Mouse (Mus musculus): ENCODE data around the gene Muc5ac.

The Muc5ac gene

DNA sequence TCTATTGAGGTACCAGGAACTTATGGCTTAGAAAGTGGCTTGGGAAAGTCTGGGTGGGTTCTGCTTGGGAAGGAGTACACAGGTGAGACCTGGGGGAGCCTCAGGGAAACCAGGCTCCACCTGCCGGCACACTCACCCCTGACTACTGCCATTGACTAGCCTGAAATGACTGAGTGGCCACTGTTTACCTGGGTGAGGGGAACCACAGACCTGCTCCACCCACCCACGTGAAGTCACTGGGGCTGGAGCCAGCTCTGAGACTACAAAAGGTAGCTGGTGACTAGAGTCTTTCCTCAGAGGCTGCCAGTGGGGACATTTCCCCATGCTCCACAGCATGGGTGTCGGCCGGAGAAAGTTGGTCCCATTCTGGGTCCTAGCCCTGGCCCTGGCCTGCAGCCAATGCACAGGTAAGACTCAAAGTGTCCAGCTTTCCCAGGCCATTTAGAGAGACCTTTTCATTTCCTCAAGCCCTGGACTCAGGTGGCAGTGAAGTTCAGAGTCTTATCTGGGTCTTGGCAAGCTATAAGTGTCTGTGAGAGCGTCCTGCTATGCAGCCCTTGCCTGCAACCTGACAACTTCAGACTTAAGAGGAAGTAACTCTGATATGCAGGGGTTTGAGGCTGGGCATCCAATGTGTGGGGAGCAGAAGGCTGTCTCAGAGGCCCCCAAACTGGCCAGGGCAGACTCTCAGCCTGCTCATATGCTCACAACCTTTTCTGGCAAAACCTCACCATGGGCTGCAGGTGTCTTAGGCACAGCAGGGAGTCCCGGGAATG is at the start of gene Muc5ac:
Gene Muc5ac (plus strand): TSS at position 296 of the 776 bp plus-strand sequence.
- no peak for TF ChIP-seq CTCF (conservative IDR thresholded peaks at IDR 0.05; ENCODE audit: low read length)
- no peak for TF ChIP-seq NANOG (IDR thresholded peaks at IDR 0.05; ENCODE audit: borderline replicate concordance, low read length)
- TF ChIP-seq POU5F1 (IDR thresholded peaks at IDR 0.05; ENCODE audit: borderline replicate concordance, low read length): no peak
- H3K9me3 ChIP-seq (ENCODE audit: low read length): no peaks in the 10 kb centered on the region
- H3K4me3 ChIP-seq (replicated peaks; ENCODE audit: low read length): no peak within 1 kb of the TSS
- no peaks in the 10 kb centered on the region for H3K27me3 ChIP-seq (ENCODE audit: insufficient read depth, low read length)
- no peaks in the 10 kb centered on the region for H3K4me1 ChIP-seq (replicated peaks; ENCODE audit: low read depth, low read length)
- H3K36me3 ChIP-seq (ENCODE audit: insufficient read depth, low read length): no peaks in the 10 kb centered on the region

DNA sequence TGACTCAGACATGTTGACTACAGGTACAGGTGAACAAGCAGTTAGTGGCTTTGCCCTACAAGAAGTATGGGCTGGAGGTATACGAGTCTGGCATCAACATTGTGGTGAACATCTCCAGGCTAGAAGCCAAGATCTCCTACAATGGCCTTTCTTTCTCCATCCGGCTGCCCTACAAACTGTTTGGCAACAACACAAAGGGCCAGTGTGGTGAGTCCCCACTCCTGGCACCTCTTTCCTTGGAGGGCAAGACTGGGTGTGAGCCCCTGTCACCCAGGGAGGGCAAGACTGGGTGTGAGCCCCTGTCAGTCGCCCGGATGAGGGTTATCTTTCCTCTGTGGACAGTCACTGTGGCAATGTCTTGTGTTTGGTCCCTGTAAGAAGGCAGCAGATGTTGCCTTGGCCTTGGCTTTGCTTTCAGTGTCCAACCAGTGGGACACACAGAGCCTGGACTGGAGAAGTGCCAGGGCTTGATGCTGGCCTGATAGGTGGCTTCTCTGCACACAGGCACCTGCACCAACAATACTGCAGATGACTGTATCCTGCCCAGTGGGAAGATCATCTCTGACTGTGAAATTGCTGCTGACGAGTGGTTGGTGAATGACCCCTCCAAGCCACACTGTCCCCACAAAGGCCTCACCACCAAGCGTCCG is 41.2 kb upstream of the Muc5ac start:
- H3K9me3 ChIP-seq (ENCODE audit: low read length): peaks cover 4% of the 10 kb centered on the region; the same call in 1 of the 2 replicates
- no peak overlapping the region for H3K4me3 ChIP-seq (replicated peaks; ENCODE audit: low read length)
- H3K27me3 ChIP-seq (ENCODE audit: insufficient read depth, low read length): no peaks in the 10 kb centered on the region
- H3K4me1 ChIP-seq (replicated peaks; ENCODE audit: low read depth, low read length): no peaks in the 10 kb centered on the region
- TF ChIP-seq POU5F1 (IDR thresholded peaks at IDR 0.05; ENCODE audit: borderline replicate concordance, low read length) (no peak), NANOG (IDR thresholded peaks at IDR 0.05; ENCODE audit: borderline replicate concordance, low read length) (no peak), CTCF (conservative IDR thresholded peaks at IDR 0.05; ENCODE audit: low read length) (no peak)
- H3K36me3 ChIP-seq (ENCODE audit: insufficient read depth, low read length): no peaks in the 10 kb centered on the region

DNA sequence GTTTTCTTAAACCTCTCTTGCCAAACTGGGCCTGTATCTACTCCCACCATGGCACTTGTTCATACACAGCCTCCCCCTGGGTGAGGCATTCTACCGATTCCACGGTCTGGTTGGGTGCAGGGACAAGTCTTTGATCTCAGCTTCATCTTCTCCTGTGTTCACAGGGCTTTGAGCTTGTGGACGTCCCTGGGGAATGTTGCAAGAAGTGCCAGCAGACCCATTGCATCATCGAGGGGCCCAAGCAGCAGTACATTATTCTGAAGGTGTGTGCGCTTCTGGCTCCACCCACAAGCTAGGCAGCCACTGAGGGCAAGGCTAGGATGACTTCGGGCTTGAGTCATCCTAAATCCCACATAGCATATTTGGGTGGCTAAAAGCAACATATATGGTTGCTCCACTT is 36.3 kb upstream of the Muc5ac start:
- Histone ChIP-seq H3K27me3 (ENCODE audit: insufficient read depth, low read length) (no peaks in the 10 kb centered on the region), H3K36me3 (ENCODE audit: insufficient read depth, low read length) (no peaks in the 10 kb centered on the region), H3K4me1 (replicated peaks; ENCODE audit: low read depth, low read length) (no peaks in the 10 kb centered on the region), H3K4me3 (replicated peaks; ENCODE audit: low read length) (no peak overlapping the region), H3K9me3 (ENCODE audit: low read length) (no peaks in the 10 kb centered on the region)
- no peak for TF ChIP-seq NANOG (IDR thresholded peaks at IDR 0.05; ENCODE audit: borderline replicate concordance, low read length)
- no peak for TF ChIP-seq CTCF (conservative IDR thresholded peaks at IDR 0.05; ENCODE audit: low read length)
- no peak for TF ChIP-seq POU5F1 (IDR thresholded peaks at IDR 0.05; ENCODE audit: borderline replicate concordance, low read length)

DNA sequence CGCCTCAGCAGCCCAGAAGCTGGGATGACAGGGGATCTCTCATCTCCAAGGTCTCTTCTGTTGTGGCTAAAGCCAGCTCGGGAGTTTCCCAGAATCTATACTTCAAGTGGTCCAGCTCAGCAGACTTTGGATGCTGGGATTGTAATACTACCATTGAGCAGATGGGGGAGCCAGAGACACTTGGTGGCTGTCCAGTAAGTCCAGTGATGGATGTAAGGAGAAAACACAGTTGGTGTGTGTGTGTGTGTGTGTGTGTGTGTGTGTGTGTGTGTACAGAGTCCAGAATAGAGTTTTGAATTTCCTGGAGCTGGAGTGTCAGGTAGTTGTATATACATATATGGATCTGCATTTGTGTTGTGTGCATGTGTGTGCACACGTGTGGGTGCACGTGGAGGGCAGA is 32.9 kb upstream of the Muc5ac start:
- Histone ChIP-seq H3K4me1 (replicated peaks; ENCODE audit: low read depth, low read length) (no peaks in the 10 kb centered on the region), H3K4me3 (replicated peaks; ENCODE audit: low read length) (no peak overlapping the region), H3K9me3 (ENCODE audit: low read length) (no peaks in the 10 kb centered on the region), H3K36me3 (ENCODE audit: insufficient read depth, low read length) (no peaks in the 10 kb centered on the region), H3K27me3 (ENCODE audit: insufficient read depth, low read length) (no peaks in the 10 kb centered on the region)
- TF ChIP-seq NANOG (IDR thresholded peaks at IDR 0.05; ENCODE audit: borderline replicate concordance, low read length) (no peak), CTCF (conservative IDR thresholded peaks at IDR 0.05; ENCODE audit: low read length) (peak; percentile 87), POU5F1 (IDR thresholded peaks at IDR 0.05; ENCODE audit: borderline replicate concordance, low read length) (no peak)

DNA sequence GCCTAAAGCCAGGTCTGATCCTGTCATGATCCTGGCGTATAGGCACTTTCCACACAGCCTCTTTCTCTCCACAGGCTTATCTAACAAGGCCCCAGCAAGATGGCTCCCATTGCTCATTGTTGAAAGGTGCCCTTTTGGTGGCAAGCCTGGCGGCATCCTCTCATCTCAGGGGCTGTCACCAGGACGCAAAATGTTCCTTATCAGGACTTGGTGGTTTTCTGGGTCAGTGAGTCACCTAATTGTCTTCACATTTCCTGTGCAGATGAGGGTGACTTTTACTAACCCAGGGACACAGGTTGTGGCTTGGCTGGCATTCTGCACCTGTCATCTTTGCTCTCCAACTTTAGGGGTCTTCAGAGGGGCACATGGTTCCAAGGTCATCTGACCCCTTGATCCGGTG is 30.5 kb upstream of the Muc5ac start:
- H3K9me3 ChIP-seq (ENCODE audit: low read length): no peaks in the 10 kb centered on the region
- TF ChIP-seq POU5F1 (IDR thresholded peaks at IDR 0.05; ENCODE audit: borderline replicate concordance, low read length) (no peak), CTCF (conservative IDR thresholded peaks at IDR 0.05; ENCODE audit: low read length) (no peak), NANOG (IDR thresholded peaks at IDR 0.05; ENCODE audit: borderline replicate concordance, low read length) (no peak)
- no peaks in the 10 kb centered on the region for H3K27me3 ChIP-seq (ENCODE audit: insufficient read depth, low read length)
- no peaks in the 10 kb centered on the region for H3K4me1 ChIP-seq (replicated peaks; ENCODE audit: low read depth, low read length)
- H3K4me3 ChIP-seq (replicated peaks; ENCODE audit: low read length): no peak overlapping the region
- no peaks in the 10 kb centered on the region for H3K36me3 ChIP-seq (ENCODE audit: insufficient read depth, low read length)

DNA sequence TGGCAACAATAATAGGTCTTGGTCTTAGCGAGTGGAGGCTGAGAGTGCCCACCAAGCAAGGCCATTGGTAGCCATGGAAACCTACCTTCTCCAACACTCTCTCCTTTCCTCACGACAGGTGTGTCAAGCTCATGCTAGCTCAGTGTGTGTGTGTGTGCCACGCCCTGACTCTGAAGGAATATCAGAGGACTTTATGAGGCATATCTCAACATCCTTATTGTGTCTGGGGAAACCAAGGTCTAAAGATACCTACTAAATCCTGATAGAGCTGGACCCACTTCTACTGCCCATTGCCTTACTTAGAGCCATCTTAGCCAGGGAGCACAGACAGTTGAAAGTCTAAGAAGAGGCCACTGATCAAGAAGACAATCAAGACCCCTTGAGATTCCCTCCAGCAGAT is 18.3 kb upstream of the Muc5ac start:
- no peak for TF ChIP-seq NANOG (IDR thresholded peaks at IDR 0.05; ENCODE audit: borderline replicate concordance, low read length)
- no peak for TF ChIP-seq CTCF (conservative IDR thresholded peaks at IDR 0.05; ENCODE audit: low read length)
- no peak for TF ChIP-seq POU5F1 (IDR thresholded peaks at IDR 0.05; ENCODE audit: borderline replicate concordance, low read length)
- Histone ChIP-seq H3K36me3 (ENCODE audit: insufficient read depth, low read length) (no peaks in the 10 kb centered on the region), H3K9me3 (ENCODE audit: low read length) (no peaks in the 10 kb centered on the region), H3K27me3 (ENCODE audit: insufficient read depth, low read length) (0 out of 2 replicates have a peak, but pooled peaks cover 3% of the 10 kb centered on the region), H3K4me1 (replicated peaks; ENCODE audit: low read depth, low read length) (peaks cover 28% of the 10 kb centered on the region), H3K4me3 (replicated peaks; ENCODE audit: low read length) (no peak overlapping the region)

DNA sequence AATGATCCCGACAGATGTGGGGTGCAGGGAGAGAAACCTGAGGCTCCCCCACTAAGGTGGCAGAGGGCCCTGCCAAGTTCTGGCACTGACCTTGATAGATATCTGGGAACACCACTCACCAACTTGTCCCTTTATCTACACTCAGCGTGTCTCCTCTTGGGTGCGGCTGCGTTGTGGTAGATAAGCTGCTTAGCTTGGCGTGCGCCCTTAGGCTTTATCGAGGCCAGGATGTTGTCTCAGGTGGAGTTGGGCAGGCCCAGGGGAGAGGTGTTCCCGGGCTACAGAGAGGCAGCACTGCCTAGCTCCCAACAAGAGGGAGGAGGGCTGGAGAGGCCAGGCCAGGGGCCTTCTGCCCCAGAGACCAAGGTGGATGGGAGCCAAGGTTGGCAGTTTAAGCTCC is 17.8 kb upstream of the Muc5ac start:
- TF ChIP-seq POU5F1 (IDR thresholded peaks at IDR 0.05; ENCODE audit: borderline replicate concordance, low read length) (no peak), NANOG (IDR thresholded peaks at IDR 0.05; ENCODE audit: borderline replicate concordance, low read length) (no peak)
- no peaks in the 10 kb centered on the region for H3K9me3 ChIP-seq (ENCODE audit: low read length)
- H3K36me3 ChIP-seq (ENCODE audit: insufficient read depth, low read length): no peaks in the 10 kb centered on the region
- H3K4me1 ChIP-seq (replicated peaks; ENCODE audit: low read depth, low read length): peaks cover 28% of the 10 kb centered on the region
- no peak overlapping the region for H3K4me3 ChIP-seq (replicated peaks; ENCODE audit: low read length)
- 0 out of 2 replicates have a peak, but pooled peaks cover 3% of the 10 kb centered on the region for H3K27me3 ChIP-seq (ENCODE audit: insufficient read depth, low read length)

DNA sequence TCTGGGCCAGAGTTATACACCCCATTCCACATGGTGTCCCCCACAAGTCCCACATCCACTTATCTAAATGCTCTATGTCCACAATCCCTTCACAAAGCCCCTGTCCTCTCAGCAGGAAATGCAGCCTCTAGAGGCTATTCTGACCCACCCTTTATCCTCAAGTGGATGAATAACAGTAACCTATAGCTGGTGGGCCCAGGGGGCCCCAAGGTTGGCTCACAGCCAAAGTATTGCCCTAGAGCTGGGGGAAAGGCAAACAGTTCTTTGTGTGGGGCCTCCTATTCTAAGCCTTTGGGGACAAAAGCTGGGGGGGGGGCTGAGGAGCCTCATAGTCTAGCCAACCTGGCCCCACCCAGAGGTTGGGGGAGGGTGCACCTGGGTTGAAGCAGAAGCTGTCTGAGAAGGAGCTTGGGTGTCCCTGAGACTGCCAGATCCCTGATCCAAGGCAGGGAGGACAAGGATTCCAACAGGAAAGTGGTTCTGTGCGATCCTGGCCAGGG is 16.7 kb upstream of the Muc5ac start:
- Histone ChIP-seq H3K4me1 (replicated peaks; ENCODE audit: low read depth, low read length) (peaks cover 28% of the 10 kb centered on the region), H3K27me3 (ENCODE audit: insufficient read depth, low read length) (0 out of 2 replicates have a peak, but pooled peaks cover 3% of the 10 kb centered on the region), H3K9me3 (ENCODE audit: low read length) (peaks cover 3% of the 10 kb centered on the region; the same call in 1 of the 2 replicates), H3K4me3 (replicated peaks; ENCODE audit: low read length) (no peak overlapping the region), H3K36me3 (ENCODE audit: insufficient read depth, low read length) (no peaks in the 10 kb centered on the region)
- TF ChIP-seq NANOG (IDR thresholded peaks at IDR 0.05; ENCODE audit: borderline replicate concordance, low read length) (no peak), CTCF (conservative IDR thresholded peaks at IDR 0.05; ENCODE audit: low read length) (no peak), POU5F1 (IDR thresholded peaks at IDR 0.05; ENCODE audit: borderline replicate concordance, low read length) (no peak)
